Mouse (Mus musculus) E14TG2a.4 (cell line): Measurements from ENCODE around the gene Cep152.

ENCODE experiments used
- H3K27me3 ChIP-seq: 2 replicates; pipeline ENCODE4 v1.6.1; 2014; ENCODE audit warnings: low read length, control low read depth; ENCODE audit not compliant: insufficient read depth
- H3K36me3 ChIP-seq: 2 replicates; pipeline ENCODE4 v1.6.1; 2014; ENCODE audit warnings: low read length, control low read depth; ENCODE audit not compliant: insufficient read depth
- H3K4me1 ChIP-seq: replicated peaks from 2 replicates; pipeline ENCODE4 v1.6.1; 2014; ENCODE audit warnings: low read depth, low read length, control low read depth
- H3K4me3 ChIP-seq: replicated peaks from 2 replicates; pipeline ENCODE4 v1.5.1; 2014; ENCODE audit warnings: mild to moderate bottlenecking, low read length
- H3K9me3 ChIP-seq: 2 replicates; pipeline ENCODE4 v1.6.1; 2014; ENCODE audit warnings: low read length, control low read depth
- CTCF ChIP-seq: conservative IDR thresholded peaks from 2 replicates; pipeline ENCODE4 v1.5.1; 2014; ENCODE audit warnings: low read length
- NANOG ChIP-seq: IDR thresholded peaks from 2 replicates; pipeline ENCODE4 v1.6.1; 2014; ENCODE audit warnings: borderline replicate concordance, low read length, mixed read lengths
- POU5F1 ChIP-seq: IDR thresholded peaks from 2 replicates; pipeline ENCODE4 v1.6.1; 2014; ENCODE audit warnings: low read length, borderline replicate concordance

Cep152 gene

DNA sequence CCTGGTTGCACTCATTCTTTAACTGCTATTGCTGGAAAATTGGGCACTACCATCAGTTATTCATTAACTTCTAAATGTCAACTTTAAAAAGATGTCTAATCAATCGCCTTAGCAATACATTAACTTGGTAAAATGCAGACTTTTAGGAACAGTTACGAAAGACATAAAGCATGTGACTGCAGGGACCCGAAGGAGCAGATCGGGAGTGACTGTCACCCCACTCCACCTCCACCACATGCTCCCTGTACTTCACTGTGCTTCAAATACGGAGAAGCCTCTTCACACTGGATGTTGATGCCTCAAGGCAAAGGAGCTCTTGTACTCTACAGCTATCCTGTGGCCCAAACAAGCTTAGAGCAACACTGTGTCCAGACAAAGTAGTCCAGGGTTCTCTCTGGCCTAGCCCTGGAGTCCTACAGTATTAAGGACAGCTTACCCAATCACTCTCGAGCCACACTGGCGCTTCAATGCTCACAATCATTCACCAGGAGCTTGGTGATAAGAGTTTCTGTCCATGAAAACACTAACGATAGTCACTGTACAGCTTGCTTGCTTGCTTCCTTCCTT is 9.0 kb downstream of the Cep152 start:
- TF ChIP-seq POU5F1 (no peak), CTCF (no peak), NANOG (no peak)
- no peaks in the 10 kb centered on the region for H3K27me3 ChIP-seq
- no peak overlapping the region for H3K4me3 ChIP-seq

GRCm38 (mm10) chr2:125615440-125615839 is 9.5 kb downstream of the Cep152 start:
- no peak overlapping the region for H3K4me3 ChIP-seq
- H3K36me3 ChIP-seq, result peaks cover 98% of the 10 kb centered on the region
- 0 out of 2 replicates have a peak, but pooled peaks cover 4% of the 10 kb centered on the region for H3K4me1 ChIP-seq
- TF ChIP-seq POU5F1 (no peak), CTCF (no peak), NANOG (no peak)
- H3K9me3 ChIP-seq, result no peaks in the 10 kb centered on the region
- no peaks in the 10 kb centered on the region for H3K27me3 ChIP-seq

More for the DNA sequence above, 9.0 kb downstream of the Cep152 start:
- H3K9me3 ChIP-seq, result no peaks in the 10 kb centered on the region
- H3K36me3 ChIP-seq, result peaks cover 98% of the 10 kb centered on the region
- 0 out of 2 replicates have a peak, but pooled peaks cover 6% of the 10 kb centered on the region for H3K4me1 ChIP-seq

DNA sequence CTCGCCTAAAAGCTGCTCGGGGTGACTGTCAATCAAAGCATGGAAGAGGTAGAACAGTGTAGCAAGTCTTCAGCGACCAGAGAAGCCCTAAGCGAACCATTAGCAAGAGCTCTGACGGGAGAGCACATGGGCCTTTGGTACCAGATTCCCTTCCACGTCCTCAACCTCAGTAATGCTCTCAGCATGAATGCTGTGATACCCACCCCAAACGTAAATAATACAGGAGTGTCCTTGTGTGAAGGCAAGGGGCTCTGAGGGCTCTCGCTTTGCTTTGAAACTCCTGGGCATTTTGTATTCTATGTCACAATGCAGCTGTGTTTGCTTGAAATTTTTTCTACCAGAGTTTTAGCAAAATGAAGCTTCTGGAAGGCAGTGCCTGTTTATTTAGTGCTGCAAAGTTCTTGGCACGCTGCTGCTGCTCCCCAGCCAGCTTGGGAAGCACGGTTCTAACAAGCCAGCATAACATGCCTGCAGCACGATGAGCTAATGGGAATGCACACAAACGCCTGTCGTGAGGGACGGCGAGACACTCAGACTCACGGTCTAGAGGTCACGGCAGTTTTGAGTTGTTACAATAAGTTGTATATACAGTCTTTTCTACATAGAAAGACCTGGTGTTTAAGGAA is 18.6 kb downstream of the Cep152 start:
- Histone ChIP-seq H3K36me3 (peaks cover 93% of the 10 kb centered on the region), H3K4me3 (no peak overlapping the region), H3K4me1 (no peaks in the 10 kb centered on the region), H3K9me3 (no peaks in the 10 kb centered on the region), H3K27me3 (no peaks in the 10 kb centered on the region)
- TF ChIP-seq NANOG, result no peak
- no peak for TF ChIP-seq POU5F1
- TF ChIP-seq CTCF, result no peak

GRCm38 (mm10) chr2:125604646-125605045 is 20.3 kb downstream of the Cep152 start:
- no peaks in the 10 kb centered on the region for H3K27me3 ChIP-seq
- H3K4me3 ChIP-seq, result no peak overlapping the region
- peaks cover 97% of the 10 kb centered on the region for H3K36me3 ChIP-seq
- no peaks in the 10 kb centered on the region for H3K4me1 ChIP-seq
- TF ChIP-seq POU5F1, result no peak
- TF ChIP-seq CTCF, result peak; percentile 39
- no peaks in the 10 kb centered on the region for H3K9me3 ChIP-seq

DNA sequence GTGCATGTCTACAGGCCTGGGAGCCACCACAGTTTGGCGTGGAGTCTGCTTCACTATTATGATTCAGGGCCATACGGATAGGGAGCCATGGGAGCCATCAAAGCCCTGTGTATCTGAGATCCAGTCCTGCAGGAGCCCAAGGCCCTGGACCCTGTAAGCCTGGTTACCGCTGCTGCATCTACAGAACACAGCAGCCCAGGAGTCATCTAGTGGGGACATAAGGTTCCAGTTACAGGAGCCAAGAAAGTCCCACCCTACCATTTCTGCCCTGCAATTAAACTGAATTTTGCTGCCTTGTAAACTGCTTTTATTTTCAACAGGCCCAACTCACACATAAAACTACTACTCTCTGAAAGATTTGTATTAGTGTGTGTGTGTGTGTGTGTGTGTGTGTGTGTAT is 21.9 kb downstream of the Cep152 start:
- Histone ChIP-seq H3K4me1 (no peaks in the 10 kb centered on the region), H3K9me3 (no peaks in the 10 kb centered on the region), H3K27me3 (no peaks in the 10 kb centered on the region), H3K36me3 (peaks cover 98% of the 10 kb centered on the region), H3K4me3 (no peak overlapping the region)
- TF ChIP-seq CTCF (no peak), NANOG (no peak), POU5F1 (no peak)

DNA sequence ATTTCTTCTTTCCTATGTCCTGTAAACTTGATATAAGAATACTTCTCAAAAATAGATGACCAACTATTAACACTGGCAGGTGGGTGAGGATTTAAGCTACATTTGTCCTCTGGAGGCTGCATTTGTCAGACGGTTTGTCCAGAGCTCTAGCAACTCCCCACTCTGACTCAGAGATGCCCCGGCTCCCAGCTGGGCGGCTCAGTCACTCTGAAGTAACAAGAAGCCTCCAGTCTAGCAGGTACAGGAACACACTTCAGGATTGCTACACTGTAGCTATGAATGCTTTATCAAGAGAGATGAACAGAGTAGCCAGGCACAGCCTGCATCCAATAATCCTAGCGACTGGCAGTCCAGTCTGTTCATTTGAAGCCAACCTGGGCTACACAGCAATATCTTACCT is 26.0 kb downstream of the Cep152 start:
- Histone ChIP-seq H3K36me3 (peaks cover 94% of the 10 kb centered on the region), H3K27me3 (no peaks in the 10 kb centered on the region), H3K9me3 (no peaks in the 10 kb centered on the region), H3K4me1 (no peaks in the 10 kb centered on the region), H3K4me3 (no peak overlapping the region)
- TF ChIP-seq CTCF (no peak), POU5F1 (no peak), NANOG (no peak)

DNA sequence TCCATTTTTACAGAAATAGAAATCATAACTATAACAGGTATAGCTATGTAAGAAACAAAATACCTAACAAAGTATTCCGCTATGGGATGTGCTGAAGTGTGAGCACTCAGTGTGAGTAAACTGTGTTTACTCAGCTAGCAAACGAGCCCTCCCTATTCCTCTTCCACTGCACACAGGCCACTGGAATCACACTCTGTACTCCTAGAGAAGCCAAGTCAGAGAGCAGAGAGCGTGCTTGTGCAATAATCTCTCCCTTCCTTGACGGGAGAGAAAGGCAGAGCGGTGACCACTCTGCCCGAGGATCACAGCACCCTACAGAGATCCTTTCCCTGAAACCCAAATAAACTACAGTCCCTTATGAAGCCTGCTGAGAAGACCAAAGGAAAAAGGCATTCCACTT is 26.7 kb downstream of the Cep152 start:
- Histone ChIP-seq H3K36me3 (peaks cover 93% of the 10 kb centered on the region), H3K27me3 (no peaks in the 10 kb centered on the region), H3K4me1 (no peaks in the 10 kb centered on the region), H3K4me3 (no peak overlapping the region), H3K9me3 (no peaks in the 10 kb centered on the region)
- TF ChIP-seq NANOG (no peak), POU5F1 (no peak), CTCF (no peak)

DNA sequence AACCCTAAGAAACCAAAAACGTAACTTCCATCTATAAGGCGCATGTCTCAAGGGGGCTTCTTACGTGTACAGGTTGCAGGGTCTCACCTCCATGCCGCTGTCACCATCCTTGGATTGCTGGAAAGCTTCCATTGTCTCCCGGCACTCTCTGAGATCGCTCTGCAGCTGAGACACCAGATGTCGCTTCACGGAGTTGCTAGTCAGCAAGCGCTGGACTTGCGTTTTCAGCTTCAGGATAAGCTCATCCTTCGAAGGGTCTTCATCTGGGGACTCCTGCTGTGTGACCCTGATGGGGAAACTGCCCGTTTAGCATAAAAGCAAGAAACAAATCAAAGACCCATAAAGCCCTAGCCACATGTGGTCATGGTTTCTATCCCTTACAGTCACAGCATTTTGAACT is 30.1 kb downstream of the Cep152 start:
- Histone ChIP-seq H3K9me3 (no peaks in the 10 kb centered on the region), H3K4me3 (no peak overlapping the region), H3K36me3 (peaks cover 87% of the 10 kb centered on the region), H3K27me3 (no peaks in the 10 kb centered on the region), H3K4me1 (no peaks in the 10 kb centered on the region)
- TF ChIP-seq POU5F1 (no peak), NANOG (no peak), CTCF (no peak)

DNA sequence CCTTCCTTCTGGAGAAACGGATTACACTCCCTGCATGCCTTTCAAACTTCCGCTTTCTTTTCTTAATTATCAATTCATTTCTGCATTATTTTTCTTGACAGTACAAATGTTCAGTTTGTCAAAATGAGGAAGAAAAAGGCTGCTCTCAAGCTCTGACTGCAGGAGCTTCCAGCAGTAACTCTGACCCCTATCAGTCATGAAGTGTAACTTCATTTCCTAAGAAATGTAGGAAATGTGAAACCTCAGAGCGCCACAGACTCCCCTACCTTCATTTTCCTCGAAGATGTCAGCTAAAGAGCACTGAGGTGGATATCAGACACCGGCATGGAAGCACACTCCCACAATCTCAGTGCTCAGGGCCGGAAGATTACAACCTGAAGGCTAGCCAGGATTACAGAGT is 30.8 kb downstream of the Cep152 start:
- no peaks in the 10 kb centered on the region for H3K27me3 ChIP-seq

More for the DNA sequence above, 30.8 kb downstream of the Cep152 start:
- Histone ChIP-seq H3K4me3 (no peak overlapping the region), H3K36me3 (peaks cover 87% of the 10 kb centered on the region), H3K9me3 (no peaks in the 10 kb centered on the region), H3K4me1 (no peaks in the 10 kb centered on the region)
- TF ChIP-seq NANOG (no peak), POU5F1 (no peak), CTCF (no peak)
